Mouse (Mus musculus): ENCODE data around the gene Mcm5.

Gene Mcm5

DNA sequence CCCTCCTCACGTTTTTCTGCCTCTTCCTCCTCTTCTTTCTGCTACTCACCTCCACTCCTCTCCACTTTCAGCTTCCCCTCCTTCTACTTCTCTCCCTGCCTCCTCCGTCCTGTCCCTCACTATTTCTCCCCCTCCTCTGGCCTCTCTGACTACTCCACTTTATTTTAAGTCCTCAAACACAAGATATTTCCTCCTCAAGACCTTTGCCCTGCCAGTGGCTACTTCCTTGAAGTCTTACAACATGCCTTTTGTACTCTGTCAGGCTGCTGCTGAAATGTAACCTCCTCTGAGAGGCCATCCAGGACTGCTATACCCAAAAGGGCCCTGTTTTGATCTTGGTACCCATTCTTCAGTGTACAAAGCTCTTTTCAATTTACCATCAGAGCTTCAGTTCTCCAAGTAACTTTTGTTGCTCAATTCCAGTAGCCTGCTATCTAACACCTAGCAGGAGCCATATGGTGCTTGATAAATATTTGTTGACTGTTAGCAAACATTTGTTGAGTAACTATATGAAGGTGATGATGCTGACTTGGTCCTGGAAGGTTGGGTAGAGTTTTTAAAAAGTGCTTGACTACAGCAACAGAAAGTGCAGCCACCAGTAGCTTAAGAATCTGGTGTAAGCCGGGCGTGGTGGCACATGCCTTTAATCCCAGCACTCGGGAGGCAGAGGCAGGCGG is 62.8 kb downstream of the Mcm5 start:
- no peak for DNase-seq (ENCODE audit: low spot score)

Data from ovary, postnatal 14 days (tissue).